Mouse (Mus musculus) limb, embryonic 14.5 days (tissue): ENCODE data around the gene Lrrfip1. TPM values are rescaled to one million over a fixed set of nuclear protein-coding genes. Genes with fewer than 3 reads are reported as not detected.

Experiments
- ATAC-seq: fragments of 200-750 bp; cut with Nextera tagmentation; 2 replicates; pipeline ENCODE4 v1.8.0; 2017; ENCODE audit warnings: low read depth, moderate number of reproducible peaks, moderate TSS enrichment; ENCODE audit not compliant: low FRiP score
- DNase-seq: peaks from one replicate; pipeline ENCODE4 v3.0.0-alpha.2; 2015; ENCODE audit warnings: low spot score
- H3K27ac ChIP-seq: fragments of 300-500 bp; sonication (generic); replicated peaks from 2 replicates; pipeline ENCODE4 v1.5.1; 2014; ENCODE audit warnings: low read depth, mild to moderate bottlenecking, low read length, moderate library complexity, mixed read lengths
- H3K27me3 ChIP-seq: fragments of 300-500 bp; sonication (generic); 2 replicates; pipeline ENCODE4 v1.6.1; 2014; ENCODE audit warnings: low read length, mixed read lengths; ENCODE audit not compliant: control insufficient read depth, insufficient read depth
- H3K36me3 ChIP-seq: fragments of 300-500 bp; sonication (generic); 2 replicates; pipeline ENCODE4 v1.6.1; 2014; ENCODE audit warnings: mild to moderate bottlenecking, low read length, moderate library complexity, mixed read lengths; ENCODE audit not compliant: control insufficient read depth, insufficient read depth
- H3K4me1 ChIP-seq: fragments of 300-500 bp; sonication (generic); 2 replicates; pipeline ENCODE4 v1.6.1; 2014; ENCODE audit warnings: antibody characterized with exemption, low read length, mixed read lengths; ENCODE audit not compliant: control insufficient read depth, insufficient read depth
- H3K4me2 ChIP-seq: fragments of 300-500 bp; sonication (generic); replicated peaks from 2 replicates; pipeline ENCODE4 v1.6.1; 2014; ENCODE audit warnings: low read depth, mild to moderate bottlenecking, low read length, moderate library complexity; ENCODE audit not compliant: severe bottlenecking
- H3K4me3 ChIP-seq: fragments of 300-500 bp; sonication (generic); replicated peaks from 2 replicates; pipeline ENCODE4 v1.5.1; 2014; ENCODE audit warnings: low read length
- H3K9ac ChIP-seq: fragments of 300-500 bp; sonication (generic); 2 replicates; pipeline ENCODE4 v1.6.1; 2014; ENCODE audit warnings: mild to moderate bottlenecking, low read depth, low read length, moderate library complexity; ENCODE audit not compliant: severe bottlenecking
- H3K9me3 ChIP-seq: fragments of 300-500 bp; sonication (generic); 2 replicates; pipeline ENCODE4 v1.6.1; 2016; ENCODE audit warnings: low read length; ENCODE audit not compliant: control insufficient read depth
- POLR2A ChIP-seq: fragments of 200-500 bp; IDR thresholded peaks from 2 replicates; pipeline ENCODE4 v1.8.0; 2012; ENCODE audit warnings: inconsistent platforms, mild to moderate bottlenecking, moderate library complexity, borderline replicate concordance; ENCODE audit not compliant: insufficient read depth, insufficient read length; ENCODE audit errors: extremely low read depth
- WGBS: fragments of 180-500 bp; shearing (Covaris S2); extraction: QIAGEN DNeasy Blood & Tissue Kit; methylation state at CpG from one replicate; pipeline ENCODE4 v1.1.7; 2014; 5-methylcytosine and 5-hydroxymethylcytosine counted together
- polyA plus RNA-seq, 2 experiments: library from polyadenylated mRNA; depleted of rRNA in 1 of 2; stranded (reverse) in 1 of 2; unstranded in 1 of 2; fragments of >200 nt; fragmentation: Nextera tagmentation in 1 of 2; extraction: Ambion mirVana in 1 of 2; gene quantifications; 2 replicates each; pipeline versions ENCODE4 v1.2.1 to v1.2.3; 2012 to 2014

Lrrfip1 gene
- polyA plus RNA-seq, 2 experiments = 41.6 to 44.3 TPM

DNA sequence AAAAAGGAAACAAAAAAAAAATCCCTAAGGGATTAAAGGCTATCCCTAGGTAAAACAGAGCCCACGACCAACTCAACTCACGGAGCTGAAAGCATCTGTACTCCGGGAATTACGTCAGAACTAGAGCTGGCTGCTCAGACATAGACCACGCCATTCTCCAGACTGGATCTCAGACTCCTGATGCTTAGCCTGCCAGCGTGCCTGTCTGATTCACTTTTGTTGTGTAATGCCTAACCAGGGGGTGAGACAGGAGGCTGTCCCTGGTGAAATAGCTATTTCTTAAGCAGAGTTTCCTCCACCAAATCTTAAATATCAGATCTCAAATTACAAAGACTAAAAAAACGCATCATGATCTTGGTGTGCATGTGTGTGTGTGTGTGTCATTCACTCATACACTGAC lies 89.5 kb downstream of the Lrrfip1 start:
- no peaks in the 10 kb centered on the region for H3K27me3 ChIP-seq
- H3K4me2 ChIP-seq = no peak overlapping the region
- H3K27ac ChIP-seq = no peak overlapping the region
- peaks cover 19% of the 10 kb centered on the region for H3K4me1 ChIP-seq
- H3K36me3 ChIP-seq = 0 out of 2 replicates have a peak, but pooled peaks cover 2% of the 10 kb centered on the region
- no peak overlapping the region for H3K9ac ChIP-seq
- TF ChIP-seq POLR2A = no peak
- 76% methylated on average over 7 of the region's 7 CpGs for WGBS
- H3K4me3 ChIP-seq = no peak overlapping the region
- no peak for DNase-seq
- ATAC-seq = no peak
- H3K9me3 ChIP-seq = no peaks in the 10 kb centered on the region

DNA sequence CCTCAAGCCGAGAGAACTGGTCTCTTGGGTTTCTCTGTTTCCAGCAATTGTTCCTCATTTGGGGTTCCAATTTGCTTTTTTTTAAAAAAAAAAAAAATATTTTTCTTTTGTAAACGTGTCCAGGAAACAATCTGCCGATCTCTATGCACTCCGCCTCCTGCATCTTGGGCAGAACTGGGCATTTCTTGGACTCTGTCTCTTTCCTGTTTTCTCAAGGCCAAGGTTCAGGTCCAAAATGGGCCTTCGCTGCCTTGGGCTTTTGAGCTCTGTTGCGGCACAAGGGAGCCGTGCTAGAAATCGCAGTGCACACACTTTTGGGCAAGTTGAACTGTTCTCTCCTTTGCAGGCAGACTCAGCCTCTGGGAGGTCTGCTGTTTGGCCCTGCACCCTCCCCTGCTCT lies 90.4 kb downstream of the Lrrfip1 start:
- no peaks in the 10 kb centered on the region for H3K27me3 ChIP-seq
- no peak for ATAC-seq
- TF ChIP-seq POLR2A = no peak
- 85% methylated on average over 8 of the region's 8 CpGs for WGBS
- no peak overlapping the region for H3K27ac ChIP-seq
- H3K9me3 ChIP-seq = no peaks in the 10 kb centered on the region
- H3K4me2 ChIP-seq = no peak overlapping the region
- H3K4me1 ChIP-seq = peaks cover 18% of the 10 kb centered on the region
- H3K4me3 ChIP-seq = no peak overlapping the region
- H3K9ac ChIP-seq = no peak overlapping the region
- H3K36me3 ChIP-seq = 0 out of 2 replicates have a peak, but pooled peaks cover 2% of the 10 kb centered on the region
- DNase-seq = no peak

GRCm38 (mm10) chr1:91090456-91090855 lies 91.9 kb downstream of the Lrrfip1 start:
- Histone ChIP-seq H3K4me3 (no peak overlapping the region), H3K27ac (no peak overlapping the region), H3K4me2 (no peak overlapping the region), H3K9ac (no peak overlapping the region), H3K9me3 (no peaks in the 10 kb centered on the region), H3K36me3 (0 out of 2 replicates have a peak, but pooled peaks cover 2% of the 10 kb centered on the region), H3K27me3 (no peaks in the 10 kb centered on the region), H3K4me1 (peaks cover 15% of the 10 kb centered on the region)
- ATAC-seq (no peak), DNase-seq (no peak)
- 83% methylated on average over 6 of the region's 6 CpGs for WGBS
- no peak for TF ChIP-seq POLR2A

GRCm38 (mm10) chr1:91092451-91092850 lies 93.9 kb downstream of the Lrrfip1 start:
- 55% methylated on average over 6 of the region's 6 CpGs for WGBS
- no peak overlapping the region for H3K27ac ChIP-seq
- H3K27me3 ChIP-seq = no peaks in the 10 kb centered on the region
- DNase-seq (no peak), ATAC-seq (no peak)
- H3K4me3 ChIP-seq = no peak overlapping the region
- H3K4me1 ChIP-seq = 0 out of 2 replicates have a peak, but pooled peaks cover 7% of the 10 kb centered on the region
- 0 out of 2 replicates have a peak, but pooled peaks cover 2% of the 10 kb centered on the region for H3K36me3 ChIP-seq
- no peaks in the 10 kb centered on the region for H3K9me3 ChIP-seq
- no peak for TF ChIP-seq POLR2A
- no peak overlapping the region for H3K4me2 ChIP-seq
- no peak overlapping the region for H3K9ac ChIP-seq

- Histone ChIP-seq H3K27me3 (no peaks in the 10 kb centered on the region), H3K9ac (no peak overlapping the region), H3K4me3 (no peak overlapping the region), H3K9me3 (no peaks in the 10 kb centered on the region), H3K4me2 (no peak overlapping the region), H3K4me1 (0 out of 2 replicates have a peak, but pooled peaks cover 7% of the 10 kb centered on the region), H3K27ac (no peak overlapping the region), H3K36me3 (no peaks in the 10 kb centered on the region)
- ATAC-seq (no peak), DNase-seq (no peak)
- TF ChIP-seq POLR2A = no peak
- whole genome bisulfite sequencing = 52% methylated on average over 2 of the region's 2 CpGs
Measured at GRCm38 (mm10) chr1:91093296-91093695, 94.8 kb downstream of the Lrrfip1 start.

DNA sequence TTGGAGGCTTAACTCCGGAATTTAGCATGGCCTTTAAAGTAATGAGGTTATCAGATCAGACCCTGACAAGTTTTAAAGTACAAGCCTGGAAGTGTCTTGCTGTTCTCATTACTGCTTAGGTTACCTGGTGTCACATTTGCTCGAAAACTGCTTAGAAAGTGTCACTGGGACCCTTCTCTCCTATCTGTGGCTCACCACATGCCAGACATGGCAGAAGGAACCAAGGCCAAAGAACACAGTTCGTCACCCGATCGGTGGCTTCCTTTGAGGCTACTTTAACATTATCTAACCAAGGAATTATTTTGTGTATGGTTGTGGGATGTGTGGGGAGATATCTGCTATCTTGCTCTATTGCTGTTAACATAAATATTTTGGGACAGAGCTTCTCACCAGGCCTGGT lies 95.5 kb downstream of the Lrrfip1 start:
- no peaks in the 10 kb centered on the region for H3K27me3 ChIP-seq
- H3K27ac ChIP-seq = no peak overlapping the region
- no peak overlapping the region for H3K4me2 ChIP-seq
- H3K9me3 ChIP-seq = no peaks in the 10 kb centered on the region
- WGBS = 83% methylated on average over 5 of the region's 5 CpGs
- no peak overlapping the region for H3K4me3 ChIP-seq
- no peak overlapping the region for H3K9ac ChIP-seq
- TF ChIP-seq POLR2A = no peak
- peaks cover 11% of the 10 kb centered on the region; the same call in 1 of the 2 replicates for H3K4me1 ChIP-seq
- DNase-seq (no peak), ATAC-seq (no peak)
- no peaks in the 10 kb centered on the region for H3K36me3 ChIP-seq
